ENCODE assay signal across 10 mouse cellular contexts in the genomic region with DNA sequence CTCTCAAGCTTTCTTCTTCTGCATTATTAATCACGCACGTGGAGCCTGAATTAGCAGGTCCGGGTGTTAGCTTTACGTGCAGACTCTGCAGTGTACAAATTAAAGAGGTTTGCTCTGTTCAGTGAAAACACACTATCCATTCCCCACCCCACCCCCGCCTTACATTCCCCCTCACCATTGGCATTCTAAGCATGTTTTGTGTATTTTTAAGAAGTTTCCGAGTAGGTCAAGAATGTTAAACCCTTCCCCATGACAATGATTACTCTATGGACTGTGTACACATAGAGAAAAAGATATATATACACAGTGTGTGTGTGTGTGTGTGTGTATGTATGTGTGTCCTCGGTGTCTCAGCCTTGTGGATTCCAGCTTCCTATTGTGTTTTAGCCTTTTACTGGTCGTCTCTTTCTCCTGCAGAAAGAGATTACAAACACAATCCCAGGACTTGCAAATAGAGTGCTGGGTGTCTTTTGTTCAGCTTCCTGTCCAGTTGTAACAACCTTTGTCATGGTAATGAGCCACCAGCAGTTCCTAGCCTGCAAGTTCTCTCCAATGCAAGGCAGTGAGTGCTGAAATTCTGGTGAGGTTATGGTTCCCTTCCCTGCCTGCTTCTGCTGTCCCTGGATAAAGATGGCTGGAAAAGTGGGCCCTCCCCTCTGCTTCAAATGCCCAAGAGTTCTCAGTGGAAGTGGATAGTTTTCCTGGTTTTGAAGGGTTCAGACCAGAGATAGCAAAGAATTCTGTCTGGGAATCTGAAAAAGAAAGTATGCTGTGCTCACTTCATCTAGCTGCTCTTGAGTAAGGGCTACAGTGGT.
DNase-seq lines count a peak whose midpoint lies in the region; ATAC-seq and TF ChIP-seq lines count a peak whose summit lies in the region.
"Had no signal": no experiment of that assay in that cellular context is flagged by ENCODE, and none has a peak within 500 bp of the region (broad histone marks: within the 10 kb centered on the region; RNA-seq: fewer than 3 reads in every experiment).

No protein-coding gene starts in this region.

- H3K9ac ChIP-seq in heart, embryonic 13.5 days, result no peak overlapping the region
- H3K9ac ChIP-seq in forebrain, postnatal 0 days, result no peak overlapping the region
- H3K9ac ChIP-seq in midbrain, embryonic 15.5 days, result no peak overlapping the region
- H3K9ac ChIP-seq: liver, embryonic 15.5 days had no signal

- no peak for DNase-seq in heart, adult 18-20 months
- peak; percentile 96 for DNase-seq in ZHBTc4 (ENCODE audit: low read depth, low spot score)
- DNase-seq in forebrain, postnatal 0 days, result no peak
- no peak for DNase-seq in layer of hippocampus, adult 9-11 months
- no peak for DNase-seq in right cerebral cortex, adult 18-20 months
- DNase-seq in layer of hippocampus, adult 8-10 months (ENCODE audit: low spot score in 2 of 2), result no peak
- DNase-seq: heart, postnatal 36 days had no signal

- no peaks in the 10 kb centered on the region for H3K27me3 ChIP-seq in heart, embryonic 13.5 days (replicated peaks)
- peaks cover 3% of the 10 kb centered on the region; the same call in 1 of the 2 replicates for H3K27me3 ChIP-seq in forebrain, postnatal 0 days (ENCODE audit: insufficient read depth, low read length)
- peaks cover 37% of the 10 kb centered on the region for H3K27me3 ChIP-seq in midbrain, embryonic 15.5 days (replicated peaks)
- H3K27me3 ChIP-seq: liver, embryonic 15.5 days had no signal

- 29% methylated on average over 8 of the region's 8 CpGs for WGBS in heart, embryonic 13.5 days
- WGBS in forebrain, postnatal 0 days, result 5% methylated on average over 8 of the region's 8 CpGs
- WGBS in midbrain, embryonic 15.5 days, result 2% methylated on average over 8 of the region's 8 CpGs

- H3K27ac ChIP-seq in heart, embryonic 13.5 days (replicated peaks), result peak overlapping the region; percentile 58
- H3K27ac ChIP-seq in forebrain, postnatal 0 days (ENCODE audit: low read depth, low read length), result no peak overlapping the region
- H3K27ac ChIP-seq in midbrain, embryonic 15.5 days, result no peak overlapping the region
- H3K27ac ChIP-seq: liver, embryonic 15.5 days had no signal

- peaks cover 25% of the 10 kb centered on the region for H3K4me1 ChIP-seq in heart, embryonic 13.5 days
- H3K4me1 ChIP-seq in forebrain, postnatal 0 days (ENCODE audit: insufficient read depth), result no peaks in the 10 kb centered on the region
- peaks cover 19% of the 10 kb centered on the region for H3K4me1 ChIP-seq in midbrain, embryonic 15.5 days
- H3K4me1 ChIP-seq: liver, embryonic 15.5 days had no signal

- no peak overlapping the region for H3K4me3 ChIP-seq in heart, embryonic 13.5 days
- no peak overlapping the region for H3K4me3 ChIP-seq in forebrain, postnatal 0 days (ENCODE audit: low read depth, low read length)
- no peak overlapping the region for H3K4me3 ChIP-seq in midbrain, embryonic 15.5 days
- H3K4me3 ChIP-seq: liver, embryonic 15.5 days had no signal

- H3K36me3 ChIP-seq in heart, embryonic 13.5 days, result no peaks in the 10 kb centered on the region
- H3K36me3 ChIP-seq in forebrain, postnatal 0 days (ENCODE audit: insufficient read depth), result no peaks in the 10 kb centered on the region
- no peaks in the 10 kb centered on the region for H3K36me3 ChIP-seq in midbrain, embryonic 15.5 days (replicated peaks)
- H3K36me3 ChIP-seq: liver, embryonic 15.5 days had no signal

- no peak for TF ChIP-seq CTCF in forebrain, postnatal 0 days (IDR thresholded peaks at IDR 0.05; ENCODE audit: low read depth)

- no peaks in the 10 kb centered on the region for H3K9me3 ChIP-seq in heart, embryonic 13.5 days
- no peaks in the 10 kb centered on the region for H3K9me3 ChIP-seq in forebrain, postnatal 0 days (ENCODE audit: low read length)
- H3K9me3 ChIP-seq in midbrain, embryonic 15.5 days, result no peaks in the 10 kb centered on the region
- H3K9me3 ChIP-seq: liver, embryonic 15.5 days had no signal

- no peak for ATAC-seq in heart, embryonic 13.5 days (ENCODE audit: extremely low read depth, insufficient number of reproducible peaks, low FRiP score, low TSS enrichment)
- ATAC-seq in forebrain, postnatal 0 days, result peak; percentile 40; the same call in 1 of the 2 replicates
- ATAC-seq in midbrain, embryonic 15.5 days (replicated peaks), result no peak

- no peak overlapping the region for H3K4me2 ChIP-seq in heart, embryonic 13.5 days
- H3K4me2 ChIP-seq in forebrain, postnatal 0 days (ENCODE audit: low read depth), result peak overlapping the region; percentile 6; the same call in 1 of the 2 replicates
- H3K4me2 ChIP-seq in midbrain, embryonic 15.5 days, result peak overlapping the region; percentile 28
- H3K4me2 ChIP-seq: liver, embryonic 15.5 days had no signal
